In the genomic region with DNA sequence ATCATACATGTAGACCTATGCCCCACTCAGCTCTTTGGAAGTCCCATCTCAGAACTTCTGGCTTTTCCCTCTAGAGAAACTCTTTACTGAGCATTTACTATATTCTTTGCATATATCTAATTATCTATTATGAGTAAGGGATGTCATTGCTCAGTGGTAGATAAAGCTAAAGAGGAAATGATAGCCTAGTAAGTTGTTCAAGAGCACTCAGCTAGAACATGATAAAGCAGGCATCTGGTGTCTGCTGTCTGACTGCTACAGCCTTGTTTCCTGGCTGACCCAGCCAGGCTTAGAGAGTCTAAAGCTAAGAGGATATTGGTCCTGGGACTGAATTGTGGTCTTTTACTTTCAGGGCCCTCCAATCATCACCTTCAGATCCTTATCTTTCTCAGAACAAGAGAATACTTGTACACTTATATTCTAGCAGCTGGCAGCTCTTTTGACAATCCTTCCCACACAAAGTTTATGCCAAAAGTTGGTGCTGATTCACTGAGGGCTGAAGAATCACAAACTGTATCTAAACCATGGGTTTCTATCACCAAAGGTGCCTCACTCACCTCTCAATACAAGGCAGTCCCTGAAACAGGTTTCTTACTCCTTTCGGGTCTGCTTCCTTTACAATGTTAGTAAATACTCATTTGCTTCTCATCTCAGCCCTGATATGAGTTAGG, we compare ENCODE assay signal across 21 mouse cellular contexts. TPM values are rescaled to one million over a fixed set of nuclear protein-coding genes. Genes with fewer than 3 reads are reported as not detected.
A peak's percentile ranks its signal among the peaks of the same experiment; 100 is the strongest.
DNase-seq lines count a peak whose midpoint lies in the region; TF ChIP-seq lines count a peak whose summit lies in the region.
"Had no signal": no experiment of that assay in that cellular context is flagged by ENCODE, and none has a peak within 500 bp of the region (broad histone marks: within the 10 kb centered on the region; RNA-seq: fewer than 3 reads in every experiment).

No protein-coding gene starts in this region.

- no peak overlapping the region for H3K4me3 ChIP-seq in layer of hippocampus, adult 2 months
- no peak overlapping the region for H3K4me3 ChIP-seq in MEL (ENCODE audit: control insufficient read depth in 1 of 2, insufficient read depth in 1 of 2, low read depth in 2 of 2, low read length in 2 of 2)
- H3K4me3 ChIP-seq: forebrain, embryonic 10.5 days; forebrain, embryonic 13.5 days; heart, embryonic 12.5 days; heart, embryonic 15.5 days; hindbrain, embryonic 15.5 days had no signal

- no peak for TF ChIP-seq POLR2A in MEL (IDR thresholded peaks at IDR 0.05; ENCODE audit: control insufficient read depth in 1 of 2, insufficient read depth in 1 of 2, low read depth in 1 of 2, low read length in 2 of 2, poor library complexity in 1 of 2)

- no peaks in the 10 kb centered on the region for H3K79me2 ChIP-seq in MEL (ENCODE audit: control insufficient read depth, insufficient read depth, low read length, poor library complexity)

- H3K4me1 ChIP-seq in MEL (ENCODE audit: control insufficient read depth in 1 of 2, insufficient read depth in 2 of 2, low read length in 2 of 2): peaks cover 3 to 16% of the 10 kb centered on the region in 2 experiments; a peak in 3 of 4 replicates
- H3K4me1 ChIP-seq: forebrain, embryonic 10.5 days; forebrain, embryonic 13.5 days; heart, embryonic 12.5 days; heart, embryonic 15.5 days had no signal

- H3K9me3 ChIP-seq in MEL (replicated peaks; ENCODE audit: insufficient read depth, low read length): no peaks in the 10 kb centered on the region
- H3K9me3 ChIP-seq: forebrain, embryonic 10.5 days; forebrain, embryonic 13.5 days; heart, embryonic 15.5 days; hindbrain, embryonic 15.5 days had no signal

- H3K27ac ChIP-seq in layer of hippocampus, adult 2 months: peak overlapping the region; percentile 28; the same call in 1 of the 2 replicates
- H3K27ac ChIP-seq in MEL (ENCODE audit: control insufficient read depth, low read depth, low read length): peak overlapping the region; percentile 18; the same call in 1 of the 2 replicates
- H3K27ac ChIP-seq: forebrain, embryonic 10.5 days; forebrain, embryonic 13.5 days; heart, embryonic 15.5 days; hindbrain, embryonic 15.5 days had no signal

- H3K27me3 ChIP-seq in MEL (ENCODE audit: control insufficient read depth in 1 of 2, insufficient read depth in 2 of 2, low read length in 2 of 2): no peaks in the 10 kb centered on the region
- H3K27me3 ChIP-seq: forebrain, embryonic 13.5 days; heart, embryonic 12.5 days; heart, embryonic 15.5 days; hindbrain, embryonic 15.5 days; Patski had no signal

- no peak for TF ChIP-seq CTCF in layer of hippocampus, adult 2 months (conservative IDR thresholded peaks at IDR 0.05)
- TF ChIP-seq CTCF in MEL (IDR thresholded peaks at IDR 0.05 in 2 of 3, conservative IDR thresholded peaks at IDR 0.05 in 1 of 3; ENCODE audit: control insufficient read depth in 1 of 3, insufficient read depth in 1 of 3, low read depth in 2 of 3, low read length in 3 of 3, poor library complexity in 1 of 3, severe bottlenecking in 1 of 3): no peak

- peak; percentile 85 to 95 for TF ChIP-seq EP300 in MEL (IDR thresholded peaks at IDR 0.05; ENCODE audit: low read depth in 1 of 2, low read length in 2 of 2)

- TF ChIP-seq RAD21 in MEL (IDR thresholded peaks at IDR 0.05; ENCODE audit: low read depth, low read length): no peak

- H3K9ac ChIP-seq in MEL (ENCODE audit: control insufficient read depth, low read depth, low read length, poor library complexity, severe bottlenecking): no peak overlapping the region
- H3K9ac ChIP-seq: forebrain, embryonic 13.5 days; heart, embryonic 12.5 days; heart, embryonic 15.5 days; hindbrain, embryonic 15.5 days had no signal

- H3K36me3 ChIP-seq in MEL (ENCODE audit: control insufficient read depth in 1 of 2, insufficient read depth in 2 of 2, low read length in 2 of 2): peaks cover 0 to 13% of the 10 kb centered on the region in 2 experiments; a peak in 2 of 4 replicates
- H3K36me3 ChIP-seq: forebrain, embryonic 10.5 days; heart, embryonic 12.5 days; heart, embryonic 15.5 days; hindbrain, embryonic 15.5 days had no signal

- peak in 1 of 2 experiments; percentile 22 for DNase-seq in layer of hippocampus, adult 2 months (ENCODE audit: low spot score in 2 of 2)
- DNase-seq in layer of hippocampus, adult 9-10 months (ENCODE audit: low spot score): no peak
- DNase-seq in MEL (ENCODE audit: low read depth, low spot score): peak; percentile 73
- DNase-seq in brain, adult 2 months (ENCODE audit: low read depth, low spot score): peak; percentile 60
- DNase-seq in liver: no peak
- no peak for DNase-seq in right cerebral cortex, postnatal 10 days (ENCODE audit: low spot score in 2 of 2)
- DNase-seq: adrenal gland, postnatal 10 days; adrenal gland, postnatal 36 days; cerebellum, adult 11 months; cerebellum, adult 9-11 months; gastrocnemius, postnatal 25 days; heart, adult 18-20 months; heart, postnatal 14 days; heart, postnatal 4 days; kidney, adult 2 months had no signal

TF ChIP-seq in MEL, 35 proteins besides CTCF, POLR2A, EP300 and RAD21:
- TF ChIP-seq E2F4 (IDR thresholded peaks at IDR 0.05; ENCODE audit: borderline replicate concordance, low read depth, low read length) (no peak), ZMIZ1 (IDR thresholded peaks at IDR 0.05; ENCODE audit: low read depth, low read length) (no peak), ZNF384 (IDR thresholded peaks at IDR 0.05; ENCODE audit: low read depth, low read length) (no peak), CHD1 (IDR thresholded peaks at IDR 0.05; ENCODE audit: low read depth, low read length) (no peak), CHD2 (IDR thresholded peaks at IDR 0.05; ENCODE audit: low read length) (no peak), JUND (IDR thresholded peaks at IDR 0.05; ENCODE audit: low read depth, low read length) (0 out of 2 replicates have a peak, but pooled peaks have one; percentile 25), MEF2A (IDR thresholded peaks at IDR 0.05; ENCODE audit: extremely low read depth, insufficient replicate concordance, low read depth, low read length, poor library complexity, severe bottlenecking) (no peak), MAFK (IDR thresholded peaks at IDR 0.05; ENCODE audit: borderline replicate concordance, low read depth, low read length) (0 out of 2 replicates have a peak, but pooled peaks have one; percentile 29), GABPA (IDR thresholded peaks at IDR 0.05; ENCODE audit: low read depth, low read length) (no peak), TAL1 (IDR thresholded peaks at IDR 0.05; ENCODE audit: low read length) (no peak), SIN3A (IDR thresholded peaks at IDR 0.05; ENCODE audit: low read length) (peak; percentile 60; the same call in 1 of the 2 replicates), MYB (IDR thresholded peaks at IDR 0.05; ENCODE audit: low read depth, low read length) (peak; percentile 27; the same call in 1 of the 2 replicates), SMC3 (IDR thresholded peaks at IDR 0.05; ENCODE audit: low read depth, low read length) (no peak), GATA1 (IDR thresholded peaks at IDR 0.05; ENCODE audit: low read depth, low read length) (peak; percentile 94), NELFE (IDR thresholded peaks at IDR 0.05; ENCODE audit: low read depth, low read length) (no peak), TCF12 (IDR thresholded peaks at IDR 0.05; ENCODE audit: low read depth, low read length) (peak; percentile 85), USF2 (IDR thresholded peaks at IDR 0.05; ENCODE audit: borderline replicate concordance in 1 of 2, insufficient read depth in 1 of 2, low read depth in 1 of 2, low read length in 2 of 2) (no peak), MYC (IDR thresholded peaks at IDR 0.05; ENCODE audit: low read depth, low read length) (peak; percentile 35; the same call in 1 of the 2 replicates), ZKSCAN1 (IDR thresholded peaks at IDR 0.05; ENCODE audit: low read depth, low read length) (0 out of 2 replicates have a peak, but pooled peaks have one; percentile 18), KAT2A (conservative IDR thresholded peaks at IDR 0.05; ENCODE audit: low read depth, low read length) (peak; percentile 43; the same call in 1 of the 2 replicates), RCOR1 (IDR thresholded peaks at IDR 0.05; ENCODE audit: low read depth, low read length) (peak; percentile 72; the same call in 1 of the 2 replicates), ETS1 (IDR thresholded peaks at IDR 0.05; ENCODE audit: low read depth, low read length) (peak; percentile 87), HCFC1 (IDR thresholded peaks at IDR 0.05; ENCODE audit: low read depth, low read length) (0 out of 2 replicates have a peak, but pooled peaks have one; percentile 40), ELF1 (IDR thresholded peaks at IDR 0.05; ENCODE audit: low read depth, low read length) (no peak), TBP (IDR thresholded peaks at IDR 0.05; ENCODE audit: low read depth, low read length) (no peak), MAZ (IDR thresholded peaks at IDR 0.05; ENCODE audit: low read depth, low read length) (no peak), MAX (IDR thresholded peaks at IDR 0.05; ENCODE audit: low read length) (0 out of 2 replicates have a peak, but pooled peaks have one; percentile 26), NRF1 (IDR thresholded peaks at IDR 0.05; ENCODE audit: insufficient read depth, low read depth, low read length, poor library complexity, severe bottlenecking) (no peak), UBTF (IDR thresholded peaks at IDR 0.05; ENCODE audit: borderline replicate concordance, insufficient read depth, low read depth, low read length) (no peak), ZC3H11A (IDR thresholded peaks at IDR 0.05; ENCODE audit: low read depth, low read length) (no peak; the same call in 1 of the 2 replicates), POLR2AphosphoS5 (IDR thresholded peaks at IDR 0.05; ENCODE audit: borderline replicate concordance, low read depth, low read length) (no peak), POLR2AphosphoS2 (IDR thresholded peaks at IDR 0.05; ENCODE audit: low read length) (no peak), USF1 (IDR thresholded peaks at IDR 0.05; ENCODE audit: low read depth, low read length) (no peak), MXI1 (IDR thresholded peaks at IDR 0.05; ENCODE audit: low read depth, low read length) (no peak), BHLHE40 (IDR thresholded peaks at IDR 0.05; ENCODE audit: borderline replicate concordance, low read depth, low read length) (no peak; the same call in 1 of the 2 replicates)

RNA-seq across cellular contexts. Expression of a gene that starts 22.2 kb away (rescaled TPM):
- 100 to 1,000 TPM in 1 of 2 experiments, 10 to 100 TPM in 1; 96.0 to 103 TPM for total RNA-seq in layer of hippocampus, adult 2 months (2021)
- total RNA-seq in MEL (2012; rRNA removed): 23.4 and 28.5 TPM in 2 replicates
- 10 to 100 TPM in 1 of 2 experiments, not detected in 1; 45.8 TPM for polyA plus RNA-seq in MEL (2012; ENCODE audit: insufficient read depth in 1 of 2, insufficient read length in 2 of 2, low read depth in 1 of 2, low replicate concordance in 2 of 2, missing spikeins in 1 of 2)

Comparison
In these comparisons a context has a peak if more than half of its experiments do, and no peak if none do; other contexts are left out.
1. DNase-seq: peak in MEL (single experiment) and brain, adult 2 months (single experiment); none in layer of hippocampus, adult 9-10 months (single experiment), liver (single experiment) and right cerebral cortex, postnatal 10 days (0 of 2).